Mouse (Mus musculus) right cerebral cortex, adult 18-20 months (tissue): ENCODE results near the gene Map7.

Experiments used
- DNase-seq: peaks from one replicate; pipeline ENCODE4 v3.0.0; 2022; ENCODE audit warnings: mixed read lengths

Map7 gene

GRCm38 (mm10) chr10:20236241-20236640 lies 88.0 kb downstream of the Map7 start:
- no peak for DNase-seq

DNA sequence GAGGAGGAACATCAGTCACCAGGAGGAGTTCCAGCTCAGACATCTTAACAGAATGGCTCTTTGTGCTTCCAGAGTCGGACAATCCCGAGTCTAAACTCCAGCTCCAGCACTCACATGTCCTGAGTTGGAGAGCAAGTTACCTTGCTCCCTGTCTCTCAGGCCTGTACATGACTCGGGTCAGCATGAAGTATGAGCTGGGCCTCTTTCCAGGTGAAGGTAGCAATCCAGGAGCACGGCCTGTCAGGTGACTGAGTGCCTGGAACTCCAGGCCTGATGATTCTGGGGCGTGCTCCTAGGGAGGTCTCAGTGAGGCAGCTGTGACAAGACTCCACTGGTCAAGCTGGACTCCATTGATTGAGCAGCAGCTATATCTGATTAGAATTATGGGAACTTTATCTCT lies 90.0 kb downstream of the Map7 start:
- DNase-seq = no peak

DNA sequence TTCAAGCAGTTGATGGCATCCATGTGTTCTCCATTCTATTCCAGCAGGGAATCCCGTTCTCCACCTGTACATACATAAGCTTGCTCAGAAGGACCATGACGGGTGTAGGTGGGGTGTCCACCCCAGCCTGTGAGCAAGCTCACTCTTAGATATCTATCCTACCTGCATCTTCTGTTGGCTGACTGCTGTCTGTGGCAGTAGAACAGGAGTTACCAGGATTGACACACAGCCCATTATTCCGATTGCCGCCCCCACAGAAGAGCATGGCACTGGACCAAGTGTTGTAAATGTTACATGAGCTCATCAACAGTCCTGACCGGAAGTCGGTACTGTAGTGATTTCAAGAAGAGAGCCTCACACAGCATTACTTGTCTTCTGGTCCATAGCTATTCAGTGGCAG lies 92.6 kb downstream of the Map7 start:
- DNase-seq = peak; percentile 26

GRCm38 (mm10) chr10:20243321-20243720 lies 95.0 kb downstream of the Map7 start:
- no peak for DNase-seq

DNA sequence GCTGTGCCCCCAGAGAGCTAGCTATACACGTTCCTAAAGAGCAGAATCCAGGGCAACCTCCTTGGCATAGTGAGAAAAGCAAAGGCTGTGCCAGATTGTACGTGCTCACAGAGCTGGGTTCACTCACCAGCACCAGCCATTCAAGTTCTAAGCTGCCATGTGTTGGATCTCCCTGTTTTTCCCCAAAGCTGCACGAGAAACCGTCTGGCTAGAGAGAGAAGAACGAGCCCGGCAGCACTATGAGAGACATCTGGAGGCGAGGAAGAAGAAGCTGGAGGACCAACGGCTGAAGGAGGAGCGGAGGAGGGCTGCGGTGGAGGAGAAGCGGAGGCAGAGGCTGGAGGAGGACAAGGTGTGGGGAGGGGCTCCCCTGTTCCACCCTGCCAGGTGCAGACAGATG lies 96.8 kb downstream of the Map7 start:
- peak; percentile 54 for DNase-seq

GRCm38 (mm10) chr10:20249091-20249490 lies 100.8 kb downstream of the Map7 start:
- no peak for DNase-seq

DNA sequence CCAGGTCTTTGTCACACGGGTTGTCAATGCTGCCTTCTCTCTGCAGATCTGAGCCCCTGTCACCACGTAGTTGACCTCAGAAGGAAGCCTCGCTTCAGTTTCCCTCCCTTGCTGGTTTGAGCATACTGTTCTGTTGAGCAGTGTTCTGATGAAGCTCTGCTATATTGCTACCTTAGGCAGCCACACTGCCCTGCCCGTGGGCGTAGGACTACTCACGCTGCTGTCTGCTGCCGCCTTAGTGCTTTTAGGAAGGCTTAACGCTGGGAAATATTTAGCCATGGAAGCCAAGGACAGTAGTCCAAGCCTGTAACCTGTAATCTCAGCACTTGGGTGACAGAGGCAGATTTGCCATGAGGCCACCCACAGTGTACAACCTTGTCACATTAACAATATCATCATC lies 107.3 kb downstream of the Map7 start:
- peak; percentile 34 for DNase-seq

- DNase-seq = peak; percentile 38
Measured at GRCm38 (mm10) chr10:20257054-20257643, 108.9 kb downstream of the Map7 start.

GRCm38 (mm10) chr10:20257721-20258720 lies 109.8 kb downstream of the Map7 start:
- no peak for DNase-seq

GRCm38 (mm10) chr10:20259476-20259875 lies 111.2 kb downstream of the Map7 start:
- DNase-seq = no peak

- no peak for DNase-seq
Measured at GRCm38 (mm10) chr10:20262896-20263295, 114.6 kb downstream of the Map7 start.

GRCm38 (mm10) chr10:20264479-20264878 lies 116.2 kb downstream of the Map7 start:
- no peak for DNase-seq

- DNase-seq = no peak
Measured at GRCm38 (mm10) chr10:20267032-20267431, 118.8 kb downstream of the Map7 start.

GRCm38 (mm10) chr10:20268945-20269344 lies 120.7 kb downstream of the Map7 start:
- no peak for DNase-seq

GRCm38 (mm10) chr10:20272380-20272779 lies 124.1 kb downstream of the Map7 start:
- DNase-seq = no peak

DNA sequence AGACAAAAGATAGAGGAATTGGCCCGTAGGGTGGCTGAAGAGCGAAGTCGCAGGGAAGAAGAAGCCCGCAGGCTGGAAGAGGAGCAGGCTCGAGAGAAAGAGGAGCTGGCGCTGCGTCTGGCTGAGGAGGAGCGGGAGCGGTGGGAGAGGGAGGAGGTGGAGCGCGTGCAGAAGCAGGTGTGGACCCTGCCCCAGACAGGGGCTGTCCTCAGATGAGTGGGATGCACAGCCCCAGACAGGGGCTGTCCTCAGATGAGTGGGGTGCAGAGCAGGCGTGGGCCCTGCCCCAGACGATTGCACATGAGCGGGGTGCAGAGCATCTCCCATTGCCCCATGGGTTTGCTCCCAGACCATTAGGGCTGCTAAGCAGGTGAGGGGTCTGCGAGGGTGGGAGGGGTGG lies 125.0 kb downstream of the Map7 start:
- DNase-seq = no peak

GRCm38 (mm10) chr10:20274022-20274421 lies 125.8 kb downstream of the Map7 start:
- no peak for DNase-seq

- DNase-seq = no peak
Measured at GRCm38 (mm10) chr10:20281456-20281855, 133.2 kb downstream of the Map7 start.

DNA sequence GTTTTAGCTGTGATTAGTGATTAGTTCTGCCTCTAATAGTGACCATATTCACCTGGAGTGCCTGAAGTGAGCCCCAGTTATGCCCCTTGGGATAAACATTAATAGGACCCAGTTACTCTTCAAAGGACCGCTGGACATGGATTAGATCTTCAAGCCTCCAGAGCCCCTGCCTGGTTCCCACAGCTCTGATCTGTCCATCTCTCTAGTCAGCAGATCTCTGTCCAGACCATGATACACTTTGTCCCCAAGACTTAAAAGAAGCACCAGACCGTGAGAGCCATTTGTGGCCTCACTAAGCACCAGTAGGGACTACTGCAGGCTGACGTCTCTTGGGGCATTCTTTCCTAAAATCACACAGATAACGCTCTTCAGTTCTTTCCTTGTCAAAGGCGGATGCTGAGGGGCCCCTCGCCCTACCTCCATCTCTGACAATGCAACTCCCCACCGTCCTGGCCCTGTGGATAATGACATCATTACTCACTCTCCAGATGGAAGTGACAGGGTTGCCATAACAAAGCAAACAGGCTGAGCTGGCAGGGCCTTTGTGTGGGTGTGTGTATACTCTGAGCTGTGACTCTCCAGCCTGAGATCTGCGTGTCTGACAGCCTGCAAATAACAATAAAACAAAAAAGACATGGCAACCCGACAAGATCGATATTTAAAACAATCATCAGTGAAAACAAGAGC lies 137.2 kb downstream of the Map7 start:
- peak; percentile 63 for DNase-seq

- no peak for DNase-seq
Measured at GRCm38 (mm10) chr10:20285994-20286836, 137.9 kb downstream of the Map7 start.

GRCm38 (mm10) chr10:20287369-20287768 lies 139.1 kb downstream of the Map7 start:
- no peak for DNase-seq

GRCm38 (mm10) chr10:20290467-20290883 lies 142.2 kb downstream of the Map7 start:
- peak; percentile 77 for DNase-seq

GRCm38 (mm10) chr10:20295961-20296360 lies 147.7 kb downstream of the Map7 start:
- DNase-seq = no peak
